Mouse (Mus musculus): ENCODE results near the gene Eif4g3.

DNA sequence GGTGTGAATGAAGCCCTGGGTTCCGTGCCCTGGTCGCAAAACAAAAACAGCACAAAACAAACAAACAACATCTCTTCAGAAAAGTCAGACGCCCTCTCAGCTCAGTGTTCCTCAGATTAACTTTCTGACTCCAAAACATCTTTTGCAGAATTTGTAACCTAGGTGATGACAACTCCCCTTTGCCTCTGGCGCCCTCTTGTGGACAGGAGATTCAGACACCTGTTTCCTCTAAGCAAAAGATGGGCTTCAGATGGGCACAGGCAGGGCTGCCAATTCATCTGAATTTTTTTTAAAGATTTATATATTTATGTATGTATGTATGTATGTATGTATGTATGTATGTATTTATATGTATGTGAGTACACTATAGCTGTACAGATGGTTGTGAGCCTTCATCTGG is 40.0 kb upstream of the Eif4g3 start:
- TF ChIP-seq FLI1 (IDR thresholded peaks at IDR 0.05; ENCODE audit: low read length) (no peak), GATA1 (IDR thresholded peaks at IDR 0.05; ENCODE audit: borderline replicate concordance, low read length) (no peak)
